Comparison of ENCODE assay signal across 21 mouse cellular contexts in genomic region chr14:100444099-100444498, GRCm38 (mm10).
A peak's percentile ranks its signal among the peaks of the same experiment; 100 is the strongest.
DNase-seq lines count a peak whose midpoint lies in the region; ATAC-seq and TF ChIP-seq lines count a peak whose summit lies in the region.
"Had no signal": no experiment of that assay in that cellular context is flagged by ENCODE, and none has a peak within 500 bp of the region (broad histone marks: within the 10 kb centered on the region; RNA-seq: fewer than 3 reads in every experiment).

No protein-coding gene starts in this region.

- no peaks in the 10 kb centered on the region for H3K27me3 ChIP-seq in embryonic facial prominence, embryonic 14.5 days (replicated peaks; ENCODE audit: control insufficient read depth, insufficient read depth, low read length)
- H3K27me3 ChIP-seq in embryonic facial prominence, embryonic 10.5 days (replicated peaks; ENCODE audit: low read depth, poor library complexity, severe bottlenecking) = no peaks in the 10 kb centered on the region
- no peaks in the 10 kb centered on the region for H3K27me3 ChIP-seq in limb, embryonic 13.5 days
- H3K27me3 ChIP-seq in limb, embryonic 10.5 days (ENCODE audit: low read depth, poor library complexity, severe bottlenecking) = no peaks in the 10 kb centered on the region
- H3K27me3 ChIP-seq in limb, embryonic 14.5 days (ENCODE audit: control insufficient read depth, insufficient read depth, low read length) = no peaks in the 10 kb centered on the region
- H3K27me3 ChIP-seq: CH12.LX, Patski had no signal

- no peaks in the 10 kb centered on the region for H3K36me3 ChIP-seq in embryonic facial prominence, embryonic 14.5 days (ENCODE audit: control insufficient read depth, insufficient read depth, low read length)
- no peaks in the 10 kb centered on the region for H3K36me3 ChIP-seq in embryonic facial prominence, embryonic 10.5 days (replicated peaks)
- no peaks in the 10 kb centered on the region for H3K36me3 ChIP-seq in limb, embryonic 13.5 days
- H3K36me3 ChIP-seq in limb, embryonic 10.5 days = no peaks in the 10 kb centered on the region
- no peaks in the 10 kb centered on the region for H3K36me3 ChIP-seq in limb, embryonic 14.5 days (ENCODE audit: control insufficient read depth, insufficient read depth, low read length)
- H3K36me3 ChIP-seq: G1E had no signal

- DNase-seq in embryonic facial prominence, embryonic 14.5 days (ENCODE audit: low spot score) = peak; percentile 17
- DNase-seq in embryonic facial prominence, embryonic 10.5 days (ENCODE audit: low spot score) = no peak
- no peak for DNase-seq in limb, embryonic 10.5 days (ENCODE audit: low spot score)
- DNase-seq in limb, embryonic 14.5 days (ENCODE audit: low spot score) = no peak
- DNase-seq in left cerebral cortex, postnatal 10 days (ENCODE audit: extremely low spot score in 1 of 2, low spot score in 2 of 2) = no peak
- DNase-seq: adrenal gland, adult 2 months; adrenal gland, adult 8-10 months; adrenal gland, postnatal 10 days; adrenal gland, postnatal 14 days; adrenal gland, postnatal 25 days; adrenal gland, postnatal 36 days; B cell, adult 2 months; cerebellum, adult 11 months; cerebellum, adult 11-12 months; cerebellum, adult 18-20 months had no signal

- no peak overlapping the region for H3K27ac ChIP-seq in embryonic facial prominence, embryonic 14.5 days (replicated peaks; ENCODE audit: low read depth, low read length)
- no peak overlapping the region for H3K27ac ChIP-seq in embryonic facial prominence, embryonic 10.5 days (replicated peaks)
- no peak overlapping the region for H3K27ac ChIP-seq in limb, embryonic 13.5 days
- H3K27ac ChIP-seq in limb, embryonic 10.5 days = no peak overlapping the region
- H3K27ac ChIP-seq in limb, embryonic 14.5 days (replicated peaks; ENCODE audit: low read depth, low read length) = no peak overlapping the region

- intact Hi-C loops in left cerebral cortex, postnatal 10 days (cut with DNase I) = no loop called here

- 51% methylated on average over 2 of the region's 2 CpGs for WGBS in embryonic facial prominence, embryonic 14.5 days
- WGBS in embryonic facial prominence, embryonic 10.5 days = 81% methylated on average over 2 of the region's 2 CpGs
- WGBS in limb, embryonic 13.5 days = 71% methylated on average over 2 of the region's 2 CpGs
- 84% methylated on average over 2 of the region's 2 CpGs for WGBS in limb, embryonic 10.5 days
- 66% methylated on average over 2 of the region's 2 CpGs for WGBS in limb, embryonic 14.5 days

- no peaks in the 10 kb centered on the region for H3K4me1 ChIP-seq in embryonic facial prominence, embryonic 14.5 days (ENCODE audit: control insufficient read depth, insufficient read depth, low read length)
- peaks cover 7% of the 10 kb centered on the region; the same call in 1 of the 2 replicates for H3K4me1 ChIP-seq in embryonic facial prominence, embryonic 10.5 days
- peaks cover 24% of the 10 kb centered on the region for H3K4me1 ChIP-seq in limb, embryonic 13.5 days
- peaks cover 12% of the 10 kb centered on the region for H3K4me1 ChIP-seq in limb, embryonic 10.5 days
- H3K4me1 ChIP-seq in limb, embryonic 14.5 days (ENCODE audit: control insufficient read depth, insufficient read depth, low read length) = peaks cover 15% of the 10 kb centered on the region

- no peak overlapping the region for H3K4me2 ChIP-seq in embryonic facial prominence, embryonic 14.5 days (ENCODE audit: low read depth, low read length)
- no peak overlapping the region for H3K4me2 ChIP-seq in limb, embryonic 13.5 days (replicated peaks)
- H3K4me2 ChIP-seq in limb, embryonic 14.5 days (replicated peaks; ENCODE audit: low read depth, low read length, severe bottlenecking) = no peak overlapping the region

- peak; percentile 50; the same call in 1 of the 2 replicates for ATAC-seq in embryonic facial prominence, embryonic 14.5 days (ENCODE audit: low read depth)
- peak; percentile 77; the same call in 1 of the 2 replicates for ATAC-seq in limb, embryonic 13.5 days (ENCODE audit: low FRiP score, low read depth)
- ATAC-seq in limb, embryonic 14.5 days (ENCODE audit: low FRiP score, low read depth) = peak; percentile 54; the same call in 1 of the 2 replicates
- ATAC-seq: activated CD4-positive, CD25-positive, alpha-beta regulatory T cell, adult 4 months; CD4-positive, CD25-positive, alpha-beta regulatory T cell, adult 4 months; Patski had no signal

- no peaks in the 10 kb centered on the region for H3K9me3 ChIP-seq in embryonic facial prominence, embryonic 14.5 days (ENCODE audit: control insufficient read depth, low read length)
- H3K9me3 ChIP-seq in embryonic facial prominence, embryonic 10.5 days = no peaks in the 10 kb centered on the region
- no peaks in the 10 kb centered on the region for H3K9me3 ChIP-seq in limb, embryonic 13.5 days
- H3K9me3 ChIP-seq in limb, embryonic 10.5 days (replicated peaks) = no peaks in the 10 kb centered on the region
- H3K9me3 ChIP-seq in limb, embryonic 14.5 days (ENCODE audit: control insufficient read depth, low read length) = no peaks in the 10 kb centered on the region

- TF ChIP-seq POLR2A in limb, embryonic 14.5 days (IDR thresholded peaks at IDR 0.05; ENCODE audit: borderline replicate concordance, extremely low read depth, insufficient read depth, insufficient read length) = no peak

- H3K4me3 ChIP-seq in embryonic facial prominence, embryonic 14.5 days (ENCODE audit: low read depth, low read length) = no peak overlapping the region
- H3K4me3 ChIP-seq in embryonic facial prominence, embryonic 10.5 days = no peak overlapping the region
- H3K4me3 ChIP-seq in limb, embryonic 13.5 days = no peak overlapping the region
- no peak overlapping the region for H3K4me3 ChIP-seq in limb, embryonic 10.5 days
- H3K4me3 ChIP-seq in limb, embryonic 14.5 days (replicated peaks; ENCODE audit: low read length) = no peak overlapping the region

- no peak overlapping the region for H3K9ac ChIP-seq in embryonic facial prominence, embryonic 14.5 days (ENCODE audit: low read depth, low read length)
- H3K9ac ChIP-seq in limb, embryonic 13.5 days = no peak overlapping the region
- H3K9ac ChIP-seq in limb, embryonic 14.5 days (ENCODE audit: low read depth, low read length, severe bottlenecking) = no peak overlapping the region
